Mouse (Mus musculus) kidney, embryonic 14.5 days (tissue): ENCODE data around the gene Cdkn1b. TPM values are rescaled to one million over a fixed set of nuclear protein-coding genes. Genes with fewer than 3 reads are reported as not detected.
A peak's percentile ranks its signal among the peaks of the same experiment; 100 is the strongest.

ENCODE experiments used
- ATAC-seq: fragments of 200-750 bp; cut with Nextera tagmentation; 2 replicates; pipeline ENCODE4 v1.8.0; 2017; ENCODE audit warnings: moderate number of reproducible peaks, mild to moderate bottlenecking, moderate TSS enrichment, moderate library complexity; ENCODE audit not compliant: low FRiP score, low TSS enrichment
- H3K27ac ChIP-seq: fragments of 300-500 bp; sonication (generic); 2 replicates; pipeline ENCODE4 v1.5.1; 2014; ENCODE audit warnings: low read depth, mild to moderate bottlenecking, low read length, moderate library complexity, mixed read lengths
- H3K27me3 ChIP-seq: fragments of 300-500 bp; sonication (generic); 2 replicates; pipeline ENCODE4 v1.6.1; 2014; ENCODE audit warnings: mild to moderate bottlenecking, low read length; ENCODE audit not compliant: control insufficient read depth, insufficient read depth
- H3K36me3 ChIP-seq: fragments of 300-500 bp; sonication (generic); 2 replicates; pipeline ENCODE4 v1.6.1; 2014; ENCODE audit warnings: low read length, mixed read lengths; ENCODE audit not compliant: control insufficient read depth, insufficient read depth
- H3K4me1 ChIP-seq: fragments of 300-500 bp; sonication (generic); 2 replicates; pipeline ENCODE4 v1.6.1; 2014; ENCODE audit warnings: low read length, mixed read lengths; ENCODE audit not compliant: control insufficient read depth, insufficient read depth
- H3K4me2 ChIP-seq: fragments of 300-500 bp; sonication (generic); replicated peaks from 2 replicates; pipeline ENCODE4 v1.6.1; 2014; ENCODE audit warnings: low read depth, mild to moderate bottlenecking, low read length
- H3K4me3 ChIP-seq: fragments of 300-500 bp; sonication (generic); 2 replicates; pipeline ENCODE4 v1.5.1; 2014; ENCODE audit warnings: mild to moderate bottlenecking, low read length
- H3K9ac ChIP-seq: fragments of 300-500 bp; sonication (generic); 2 replicates; pipeline ENCODE4 v1.6.1; 2014; ENCODE audit warnings: low read depth, mild to moderate bottlenecking, low read length, moderate library complexity
- H3K9me3 ChIP-seq: fragments of 300-500 bp; sonication (generic); 2 replicates; pipeline ENCODE4 v1.6.1; 2016; ENCODE audit warnings: low read length; ENCODE audit not compliant: control insufficient read depth
- WGBS: fragments of 180-500 bp; shearing (Covaris S2); extraction: QIAGEN DNeasy Blood & Tissue Kit; methylation state at CpG from one replicate; pipeline ENCODE4 v1.1.7; 2014; 5-methylcytosine and 5-hydroxymethylcytosine counted together
- polyA plus RNA-seq: library from polyadenylated mRNA; unstranded; fragments of >200 nt; fragmentation: Nextera tagmentation; extraction: Ambion mirVana; gene quantifications from 2 replicates; pipeline ENCODE4 v1.2.1, GENCODE M21; 2014

Gene Cdkn1b
- polyA plus RNA-seq, 1 experiment from 2014 or later = 15.3 TPM

DNA sequence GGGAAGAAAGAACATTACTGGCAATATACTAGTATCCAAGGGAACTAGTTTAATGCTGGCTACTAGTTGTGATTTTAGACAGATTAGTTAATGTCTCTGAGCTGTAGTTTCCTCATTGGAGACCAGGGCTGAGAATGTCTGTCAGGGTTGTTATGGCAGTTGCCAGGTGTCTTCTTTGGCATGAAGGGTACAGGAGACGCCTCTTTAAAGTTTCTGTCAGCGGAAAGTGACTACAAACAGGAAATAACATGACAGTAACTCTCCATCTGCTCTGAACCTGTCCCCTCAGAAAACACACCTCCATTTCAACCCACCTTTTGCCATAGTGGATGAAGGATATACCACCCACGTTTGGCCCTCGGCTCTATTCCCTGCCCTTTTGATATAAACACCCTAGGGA lies 36.5 kb upstream of the Cdkn1b start:
- no peaks in the 10 kb centered on the region for H3K27me3 ChIP-seq
- WGBS = 83% methylated on average over 4 of the region's 4 CpGs
- no peak overlapping the region for H3K4me3 ChIP-seq
- no peak overlapping the region for H3K9ac ChIP-seq
- no peaks in the 10 kb centered on the region for H3K9me3 ChIP-seq
- no peak overlapping the region for H3K27ac ChIP-seq
- no peaks in the 10 kb centered on the region for H3K36me3 ChIP-seq
- no peak for ATAC-seq
- no peak overlapping the region for H3K4me2 ChIP-seq
- H3K4me1 ChIP-seq = no peaks in the 10 kb centered on the region

DNA sequence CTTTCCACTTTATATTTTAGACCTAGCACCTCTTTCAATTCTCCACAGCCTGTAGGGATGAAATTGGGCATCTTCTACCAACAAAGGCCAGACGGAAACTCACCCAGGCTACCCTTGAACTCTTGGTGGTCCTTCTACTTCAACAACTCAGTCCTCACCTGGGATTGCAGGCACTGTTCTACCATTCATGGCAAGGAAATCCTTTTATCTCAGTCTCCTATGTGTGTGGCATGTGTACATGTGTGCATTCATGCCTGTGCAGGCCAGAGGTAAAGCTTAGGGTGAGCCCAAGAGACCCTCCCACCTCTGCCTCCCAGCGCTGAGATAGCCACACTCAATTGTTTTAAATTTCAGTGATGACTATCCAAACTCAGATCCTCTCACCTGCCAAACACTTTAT lies 34.7 kb upstream of the Cdkn1b start:
- Histone ChIP-seq H3K4me2 (no peak overlapping the region), H3K27me3 (no peaks in the 10 kb centered on the region), H3K4me1 (no peaks in the 10 kb centered on the region), H3K4me3 (no peak overlapping the region), H3K9ac (no peak overlapping the region), H3K27ac (no peak overlapping the region), H3K36me3 (no peaks in the 10 kb centered on the region), H3K9me3 (no peaks in the 10 kb centered on the region)
- no peak for ATAC-seq
- WGBS = 93% methylated on average over 2 of the region's 2 CpGs

DNA sequence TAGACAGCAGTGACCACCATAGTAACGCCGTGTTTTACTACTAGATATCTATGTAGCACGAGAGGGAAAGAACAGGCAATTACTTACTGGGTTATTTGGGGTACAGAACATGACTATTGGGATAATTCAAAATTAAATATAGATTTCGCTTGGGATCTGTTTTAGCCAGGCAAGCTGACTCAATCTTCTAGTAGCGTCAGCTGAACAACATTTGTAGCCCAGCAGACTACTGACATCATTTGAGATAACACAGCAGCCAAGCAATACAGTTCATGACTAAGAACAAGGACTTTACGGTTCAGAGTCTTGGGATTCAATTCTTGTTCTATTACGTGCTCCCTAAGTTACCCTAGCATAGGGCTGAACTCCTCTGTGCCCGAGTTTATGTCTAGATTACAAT lies 33.7 kb upstream of the Cdkn1b start:
- WGBS = 88% methylated on average over 8 of the region's 8 CpGs
- Histone ChIP-seq H3K36me3 (no peaks in the 10 kb centered on the region), H3K9ac (no peak overlapping the region), H3K9me3 (no peaks in the 10 kb centered on the region), H3K27me3 (no peaks in the 10 kb centered on the region), H3K4me2 (no peak overlapping the region), H3K27ac (no peak overlapping the region), H3K4me1 (no peaks in the 10 kb centered on the region), H3K4me3 (no peak overlapping the region)
- no peak for ATAC-seq

DNA sequence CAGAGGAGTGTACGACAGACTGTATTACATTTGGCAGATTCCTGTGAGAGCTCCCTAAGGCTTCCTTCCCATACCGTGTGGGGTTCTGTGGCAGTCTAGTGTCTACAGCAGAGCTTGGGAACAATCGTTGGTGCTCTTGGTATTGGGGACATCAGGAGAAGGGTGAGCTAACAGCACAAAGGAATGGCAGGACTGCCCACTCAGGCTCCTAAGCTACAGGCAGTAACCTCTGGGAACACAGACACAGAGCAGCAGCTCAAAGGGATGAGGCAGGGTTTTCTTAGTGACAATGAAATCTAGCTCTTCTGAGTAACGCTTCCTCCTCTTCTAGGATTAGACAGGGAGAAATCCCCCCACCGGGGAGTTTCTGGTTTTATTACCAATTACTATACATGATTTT lies 33.2 kb upstream of the Cdkn1b start:
- no peak for ATAC-seq
- H3K4me2 ChIP-seq = no peak overlapping the region
- WGBS = 43% methylated on average over 5 of the region's 5 CpGs
- no peaks in the 10 kb centered on the region for H3K36me3 ChIP-seq
- no peak overlapping the region; the same call in 1 of the 2 replicates for H3K4me3 ChIP-seq
- H3K9ac ChIP-seq = no peak overlapping the region
- no peaks in the 10 kb centered on the region for H3K4me1 ChIP-seq
- H3K27ac ChIP-seq = no peak overlapping the region
- H3K9me3 ChIP-seq = no peaks in the 10 kb centered on the region
- H3K27me3 ChIP-seq = no peaks in the 10 kb centered on the region

DNA sequence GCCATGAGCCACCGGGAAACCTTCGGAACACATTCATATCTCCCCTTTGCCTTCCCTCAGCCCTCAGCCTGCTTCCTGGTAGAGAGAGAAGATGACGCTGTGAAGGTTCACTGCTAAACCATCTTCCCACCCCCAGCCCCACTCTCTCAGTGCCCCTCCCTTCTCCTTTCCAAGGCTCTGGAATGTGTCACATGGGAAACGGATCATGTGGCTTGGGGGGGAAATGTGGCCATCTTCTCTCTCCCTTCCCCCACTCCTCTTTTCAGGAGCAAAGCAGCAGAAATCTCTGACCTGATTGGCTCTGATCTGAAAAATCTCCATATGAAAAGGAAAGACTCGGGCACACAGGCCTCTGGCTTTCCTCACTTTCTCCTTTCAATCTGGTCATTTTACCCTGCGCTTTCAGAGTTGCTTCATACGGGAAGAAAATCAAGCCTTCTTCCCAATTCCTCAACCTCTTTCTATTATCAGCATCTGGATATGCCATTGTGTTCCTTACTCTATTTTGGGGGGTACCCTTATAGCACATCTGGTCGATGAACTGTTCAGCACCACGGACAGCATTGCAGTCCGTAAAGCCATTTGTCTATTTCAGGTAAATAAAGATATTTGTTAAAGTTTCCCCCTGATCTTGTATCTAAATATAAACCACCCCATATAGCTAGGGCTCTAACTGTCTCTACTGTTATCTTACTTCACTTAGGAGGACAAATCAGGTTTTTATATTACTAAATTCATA lies 32.3 kb upstream of the Cdkn1b start:
- ATAC-seq = peak; percentile 57; the same call in 1 of the 2 replicates
- 3% methylated on average over 10 of the region's 10 CpGs for WGBS
- H3K9me3 ChIP-seq = no peaks in the 10 kb centered on the region
- H3K4me3 ChIP-seq = peak overlapping the region; percentile 19
- no peak overlapping the region for H3K9ac ChIP-seq
- H3K4me1 ChIP-seq = no peaks in the 10 kb centered on the region
- H3K4me2 ChIP-seq = peak overlapping the region; percentile 30
- H3K27me3 ChIP-seq = no peaks in the 10 kb centered on the region
- H3K36me3 ChIP-seq = no peaks in the 10 kb centered on the region
- H3K27ac ChIP-seq = no peak overlapping the region

DNA sequence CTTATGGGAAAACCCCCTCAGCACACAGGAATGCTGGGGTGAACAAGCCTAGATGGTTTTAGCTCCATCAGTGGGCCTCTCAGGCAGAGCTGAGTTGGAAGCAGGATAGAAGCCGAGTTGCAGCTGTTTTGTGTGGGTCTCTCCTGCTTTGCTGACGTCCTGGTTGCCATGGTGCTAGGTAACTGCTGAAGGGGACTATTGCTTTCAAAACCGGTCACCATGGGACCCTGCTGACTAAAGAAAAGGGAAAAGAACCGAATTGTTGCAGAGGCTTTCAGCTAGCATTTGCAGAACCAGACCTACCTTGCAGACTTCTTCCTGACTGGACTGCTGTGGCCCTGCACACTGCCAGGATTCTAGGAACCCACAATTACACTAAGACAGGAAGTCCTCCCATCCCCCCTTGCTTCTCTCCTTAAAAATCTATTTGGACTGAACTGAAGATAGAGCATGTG lies 31.6 kb upstream of the Cdkn1b start:
- Histone ChIP-seq H3K4me3 (no peak overlapping the region), H3K27ac (no peak overlapping the region), H3K9ac (no peak overlapping the region), H3K27me3 (no peaks in the 10 kb centered on the region), H3K4me1 (no peaks in the 10 kb centered on the region), H3K36me3 (no peaks in the 10 kb centered on the region), H3K4me2 (no peak overlapping the region), H3K9me3 (no peaks in the 10 kb centered on the region)
- 6% methylated on average over 4 of the region's 4 CpGs for WGBS
- no peak for ATAC-seq

DNA sequence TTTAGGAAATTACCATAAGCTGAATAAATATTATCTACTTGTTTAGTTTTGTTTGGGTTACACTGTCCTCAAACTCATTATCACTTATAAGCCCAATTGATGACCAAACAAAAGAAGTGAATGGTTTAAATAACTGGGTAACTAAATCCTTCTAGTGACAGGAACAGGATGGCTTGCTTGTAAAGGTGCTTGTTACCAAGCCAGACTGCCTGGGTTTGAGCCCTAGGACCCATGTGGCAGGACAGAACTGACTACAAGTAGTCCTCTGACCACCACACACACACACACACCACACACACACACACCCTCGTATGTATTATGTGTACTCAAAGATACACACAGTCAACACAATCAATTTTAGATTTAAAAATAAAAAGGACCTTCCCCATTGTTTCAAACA lies 30.4 kb upstream of the Cdkn1b start:
- H3K27me3 ChIP-seq = no peaks in the 10 kb centered on the region
- H3K27ac ChIP-seq = no peak overlapping the region
- H3K9ac ChIP-seq = no peak overlapping the region
- H3K36me3 ChIP-seq = no peaks in the 10 kb centered on the region
- WGBS = 75% methylated on average over 1 of the region's 1 CpGs
- no peaks in the 10 kb centered on the region for H3K4me1 ChIP-seq
- no peak overlapping the region for H3K4me2 ChIP-seq
- H3K4me3 ChIP-seq = no peak overlapping the region
- no peak for ATAC-seq
- no peaks in the 10 kb centered on the region for H3K9me3 ChIP-seq

DNA sequence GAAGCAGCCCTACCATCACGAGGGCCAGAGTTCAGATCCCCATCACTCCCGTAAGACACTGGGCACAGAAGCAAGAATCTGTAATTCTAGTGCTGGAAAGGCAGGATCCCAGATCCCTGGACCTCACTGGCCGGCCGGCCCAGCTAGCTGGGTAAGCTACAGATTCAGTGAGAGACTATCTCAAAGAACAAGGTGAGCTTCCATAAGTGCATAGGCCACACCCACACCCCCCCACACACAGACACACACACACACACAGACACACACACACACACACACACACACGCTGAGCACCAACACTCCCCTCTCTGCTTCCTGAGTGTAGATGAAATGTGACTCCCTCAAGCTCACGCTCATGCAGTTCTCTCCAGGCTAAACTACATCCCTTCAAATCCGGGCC lies 29.8 kb upstream of the Cdkn1b start:
- H3K27ac ChIP-seq = no peak overlapping the region
- WGBS = 70% methylated on average over 7 of the region's 7 CpGs
- no peak for ATAC-seq
- H3K9me3 ChIP-seq = no peaks in the 10 kb centered on the region
- no peaks in the 10 kb centered on the region for H3K4me1 ChIP-seq
- H3K9ac ChIP-seq = no peak overlapping the region
- H3K4me3 ChIP-seq = no peak overlapping the region
- no peak overlapping the region for H3K4me2 ChIP-seq
- H3K36me3 ChIP-seq = no peaks in the 10 kb centered on the region
- no peaks in the 10 kb centered on the region for H3K27me3 ChIP-seq

DNA sequence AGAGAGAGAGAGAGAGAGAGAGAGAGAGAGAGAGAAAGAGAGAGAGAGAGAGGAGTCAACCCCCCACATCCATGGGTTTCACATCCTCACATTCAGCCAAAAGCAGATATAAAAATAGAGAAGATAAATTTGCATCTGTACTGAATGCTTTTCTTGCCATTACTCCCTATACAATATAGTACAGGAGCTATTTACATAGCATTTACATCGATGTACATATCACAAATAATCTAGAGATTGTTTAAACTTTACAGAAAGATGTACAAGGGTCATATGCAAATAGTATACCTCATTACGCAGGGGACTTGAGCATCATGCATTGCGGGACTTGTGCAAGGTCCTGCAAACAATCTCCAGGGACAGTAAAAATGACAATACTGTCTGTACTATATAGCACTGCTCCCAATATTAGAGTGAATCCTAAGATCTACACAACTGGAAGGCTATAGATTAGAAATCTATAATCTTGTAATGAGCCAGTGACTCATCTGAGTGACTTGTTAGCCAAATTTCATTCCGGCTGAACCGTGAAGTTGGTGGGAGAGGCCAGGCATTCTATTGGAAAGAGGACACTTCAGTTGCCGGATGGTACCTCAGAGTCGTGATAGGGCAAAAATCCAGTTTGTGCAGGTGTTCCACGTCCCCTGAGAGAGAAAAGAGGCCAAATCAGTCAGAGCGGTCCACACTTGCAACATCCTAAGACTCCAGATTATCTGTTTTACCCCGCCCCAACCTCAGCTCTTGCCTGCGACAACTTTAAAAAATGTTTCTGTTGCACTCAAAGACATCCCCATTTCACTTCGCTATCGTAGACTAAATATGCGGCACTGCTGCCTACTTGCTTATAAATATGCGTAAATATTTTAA lies 23.4 kb upstream of the Cdkn1b start:
- 53% methylated on average over 15 of the region's 15 CpGs for WGBS
- no peaks in the 10 kb centered on the region for H3K27me3 ChIP-seq
- no peak for ATAC-seq
- H3K4me2 ChIP-seq = peak overlapping the region; percentile 70
- no peak overlapping the region for H3K27ac ChIP-seq
- H3K9ac ChIP-seq = peak overlapping the region; percentile 86
- H3K4me3 ChIP-seq = peak overlapping the region; percentile 55
- H3K4me1 ChIP-seq = peaks cover 6% of the 10 kb centered on the region; the same call in 1 of the 2 replicates
- H3K9me3 ChIP-seq = no peaks in the 10 kb centered on the region
- no peaks in the 10 kb centered on the region for H3K36me3 ChIP-seq
